8 mouse cellular contexts compared by ENCODE assay signal in the genomic region with DNA sequence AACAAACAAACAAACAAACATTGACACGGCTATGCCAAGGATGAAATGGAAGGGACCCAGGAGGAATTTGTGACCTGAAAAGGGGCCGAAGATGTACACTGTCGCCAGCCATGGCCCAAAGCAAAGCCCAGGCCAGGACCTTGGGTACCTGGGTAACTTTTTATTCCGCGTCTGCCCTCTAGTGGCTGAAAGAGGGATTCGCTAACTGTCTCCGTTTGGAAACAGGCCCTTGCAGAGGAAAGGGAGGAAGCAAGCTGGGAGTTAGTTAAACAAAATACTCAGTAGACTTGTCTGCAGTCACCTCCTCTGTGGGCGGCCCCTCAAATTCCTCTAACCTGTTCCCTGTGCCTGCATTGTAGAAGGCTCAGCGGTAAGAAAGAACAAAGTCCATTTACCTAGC.
DNase-seq lines count a peak whose midpoint lies in the region; ATAC-seq and TF ChIP-seq lines count a peak whose summit lies in the region.

No protein-coding gene starts in this region.

- TF ChIP-seq CTCF in liver, postnatal 0 days (IDR thresholded peaks at IDR 0.05; ENCODE audit: low read depth): peak; percentile 75

- no peak overlapping the region for H3K27ac ChIP-seq in liver, postnatal 0 days (ENCODE audit: low read depth)

- no peaks in the 10 kb centered on the region for H3K4me1 ChIP-seq in liver, postnatal 0 days (ENCODE audit: insufficient read depth)

- no peaks in the 10 kb centered on the region for H3K36me3 ChIP-seq in liver, postnatal 0 days (replicated peaks; ENCODE audit: insufficient read depth, low read length)

- no peak overlapping the region for H3K9ac ChIP-seq in liver, postnatal 0 days (replicated peaks)

- H3K27me3 ChIP-seq in liver, postnatal 0 days (ENCODE audit: insufficient read depth, low read length): no peaks in the 10 kb centered on the region

- no peaks in the 10 kb centered on the region for H3K9me3 ChIP-seq in liver, postnatal 0 days (ENCODE audit: low read length)

- WGBS in liver, postnatal 0 days (ENCODE audit: insufficient replicate concordance): 14% methylated on average over 9 of the region's 9 CpGs

- ATAC-seq in CD4-positive, CD25-positive, alpha-beta regulatory T cell, adult 4 months: peak; percentile 49
- ATAC-seq in liver, postnatal 0 days: no peak

- TF ChIP-seq EP300 in liver, postnatal 0 days (IDR thresholded peaks at IDR 0.05; ENCODE audit: low read depth): no peak

- H3K4me2 ChIP-seq in liver, postnatal 0 days (ENCODE audit: low read depth, low read length): no peak overlapping the region

- DNase-seq in adipocyte (ENCODE audit: low spot score): peak; percentile 85
- peak; percentile 81 for DNase-seq in embryo, embryonic 10 days (ENCODE audit: low spot score)
- DNase-seq in heart, adult 8-10 months (ENCODE audit: low spot score): peak; percentile 63
- peak; percentile 53 to 81 for DNase-seq in kidney, postnatal 25 days
- DNase-seq in liver, postnatal 0 days: peak; percentile 62
- DNase-seq in ovary, postnatal 36 days (ENCODE audit: low spot score): peak; percentile 62
- peak; percentile 53 for DNase-seq in urinary bladder, postnatal 25 days (ENCODE audit: low spot score)

- no peak overlapping the region for H3K4me3 ChIP-seq in liver, postnatal 0 days (ENCODE audit: low read depth, low read length)
